Mouse (Mus musculus): ENCODE data around the gene Slc39a5.

DNA sequence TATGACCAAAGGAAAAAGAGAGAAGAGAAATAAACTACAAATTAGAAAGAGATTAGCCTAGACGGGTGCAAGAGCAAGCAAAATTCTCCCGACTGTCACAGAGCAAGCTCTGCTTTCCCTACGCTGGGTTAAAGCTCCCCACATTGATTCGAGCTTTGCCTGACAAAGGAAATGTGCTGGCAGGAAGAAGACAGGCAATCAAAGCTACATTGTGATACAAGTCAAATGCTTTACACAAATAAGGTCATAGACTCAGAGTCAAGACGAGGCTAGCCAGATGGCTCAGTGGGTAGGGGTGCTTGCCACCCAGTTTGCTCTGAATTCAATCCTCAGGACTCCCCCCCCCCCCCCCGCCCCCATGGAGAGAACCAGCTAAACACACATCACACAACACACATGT is 31.0 kb downstream of the Slc39a5 start:
- TF ChIP-seq CTCF (IDR thresholded peaks at IDR 0.05; ENCODE audit: low read depth) (no peak), EP300 (optimal IDR thresholded peaks at IDR 0.05) (no peak)
